Mouse (Mus musculus): Measurements from ENCODE around the gene Thumpd3. TPM values are rescaled to one million over a fixed set of nuclear protein-coding genes. Genes with fewer than 3 reads are reported as not detected.

Thumpd3 gene
- total and polyA plus RNA-seq, 3 experiments = 74.8 to 158 (median 89.1) TPM

- peaks cover 24 to 28% of the 10 kb centered on the region in 2 experiments for H3K4me1 ChIP-seq (ENCODE audit: control insufficient read depth in 1 of 2, insufficient read depth in 2 of 2, low read length in 2 of 2)
- H3K79me2 ChIP-seq (ENCODE audit: control insufficient read depth, insufficient read depth, low read length, poor library complexity) = peaks cover 14% of the 10 kb centered on the region
- peak overlapping the region; percentile 69 for H3K9ac ChIP-seq (ENCODE audit: control insufficient read depth, low read depth, low read length, poor library complexity, severe bottlenecking)
- DNase-seq (ENCODE audit: low read depth, low spot score) = peak; percentile 92
- H3K27me3 ChIP-seq (ENCODE audit: control insufficient read depth in 1 of 2, insufficient read depth in 2 of 2, low read length in 2 of 2) = no peaks in the 10 kb centered on the region
- H3K9me3 ChIP-seq (replicated peaks; ENCODE audit: insufficient read depth, low read length) = no peaks in the 10 kb centered on the region
- H3K27ac ChIP-seq (ENCODE audit: control insufficient read depth, low read depth, low read length) = peak overlapping the region; percentile 98
- peak overlapping the region; percentile 15 to 34 for H3K4me3 ChIP-seq (ENCODE audit: control insufficient read depth in 1 of 2, insufficient read depth in 1 of 2, low read depth in 2 of 2, low read length in 2 of 2)
- peaks cover 0 to 54% of the 10 kb centered on the region in 2 experiments; a peak in 2 of 4 replicates for H3K36me3 ChIP-seq (ENCODE audit: control insufficient read depth in 1 of 2, insufficient read depth in 2 of 2, low read length in 2 of 2)
- 0 out of 2 replicates have a peak, but pooled peaks have one; percentile 52 for TF ChIP-seq POLR2AphosphoS2 (IDR thresholded peaks at IDR 0.05; ENCODE audit: low read length)
- TF ChIP-seq ELF1 (IDR thresholded peaks at IDR 0.05; ENCODE audit: low read depth, low read length) = no peak
- no peak; the same call in 1 of the 2 replicates for TF ChIP-seq E2F4 (IDR thresholded peaks at IDR 0.05; ENCODE audit: borderline replicate concordance, low read depth, low read length)
- TF ChIP-seq CTCF (IDR thresholded peaks at IDR 0.05 in 2 of 3, conservative IDR thresholded peaks at IDR 0.05 in 1 of 3; ENCODE audit: control insufficient read depth in 1 of 3, insufficient read depth in 1 of 3, low read depth in 2 of 3, low read length in 3 of 3, poor library complexity in 1 of 3, severe bottlenecking in 1 of 3) = no peak
- peak; percentile 73 for TF ChIP-seq MAFK (IDR thresholded peaks at IDR 0.05; ENCODE audit: borderline replicate concordance, low read depth, low read length)
- peak; percentile 97 for TF ChIP-seq SIN3A (IDR thresholded peaks at IDR 0.05; ENCODE audit: low read length)
- TF ChIP-seq USF1 (IDR thresholded peaks at IDR 0.05; ENCODE audit: low read depth, low read length) = no peak
- TF ChIP-seq GATA1 (IDR thresholded peaks at IDR 0.05; ENCODE audit: low read depth, low read length) = peak; percentile 99
- TF ChIP-seq EP300 (IDR thresholded peaks at IDR 0.05; ENCODE audit: low read depth in 1 of 2, low read length in 2 of 2) = peak; percentile 99
- TF ChIP-seq TCF12 (IDR thresholded peaks at IDR 0.05; ENCODE audit: low read depth, low read length) = peak; percentile 95
- TF ChIP-seq ZMIZ1 (IDR thresholded peaks at IDR 0.05; ENCODE audit: low read depth, low read length) = peak; percentile 78
- no peak for TF ChIP-seq ZKSCAN1 (IDR thresholded peaks at IDR 0.05; ENCODE audit: low read depth, low read length)
- TF ChIP-seq ETS1 (IDR thresholded peaks at IDR 0.05; ENCODE audit: low read depth, low read length) = peak; percentile 91
- peak; percentile 34; the same call in 1 of the 2 replicates for TF ChIP-seq CHD2 (IDR thresholded peaks at IDR 0.05; ENCODE audit: low read length)
- TF ChIP-seq KAT2A (conservative IDR thresholded peaks at IDR 0.05; ENCODE audit: low read depth, low read length) = no peak
- TF ChIP-seq GABPA (IDR thresholded peaks at IDR 0.05; ENCODE audit: low read depth, low read length) = no peak
- TF ChIP-seq POLR2AphosphoS5 (IDR thresholded peaks at IDR 0.05; ENCODE audit: borderline replicate concordance, low read depth, low read length) = no peak
- 0 out of 2 replicates have a peak, but pooled peaks have one; percentile 16 for TF ChIP-seq UBTF (IDR thresholded peaks at IDR 0.05; ENCODE audit: borderline replicate concordance, insufficient read depth, low read depth, low read length)
- 0 out of 2 replicates have a peak, but pooled peaks have one; percentile 17 for TF ChIP-seq ZNF384 (IDR thresholded peaks at IDR 0.05; ENCODE audit: low read depth, low read length)
- TF ChIP-seq MEF2A (IDR thresholded peaks at IDR 0.05; ENCODE audit: extremely low read depth, insufficient replicate concordance, low read depth, low read length, poor library complexity, severe bottlenecking) = no peak
- TF ChIP-seq USF2 (IDR thresholded peaks at IDR 0.05; ENCODE audit: borderline replicate concordance in 1 of 2, insufficient read depth in 1 of 2, low read depth in 1 of 2, low read length in 2 of 2) = no peak
- TF ChIP-seq MAZ (IDR thresholded peaks at IDR 0.05; ENCODE audit: low read depth, low read length) = no peak
- no peak for TF ChIP-seq NRF1 (IDR thresholded peaks at IDR 0.05; ENCODE audit: insufficient read depth, low read depth, low read length, poor library complexity, severe bottlenecking)
- TF ChIP-seq MAX (IDR thresholded peaks at IDR 0.05; ENCODE audit: low read length) = peak; percentile 90
- no peak for TF ChIP-seq ZC3H11A (IDR thresholded peaks at IDR 0.05; ENCODE audit: low read depth, low read length)
- TF ChIP-seq NELFE (IDR thresholded peaks at IDR 0.05; ENCODE audit: low read depth, low read length) = peak; percentile 50
- no peak for TF ChIP-seq SMC3 (IDR thresholded peaks at IDR 0.05; ENCODE audit: low read depth, low read length)
- TF ChIP-seq RCOR1 (IDR thresholded peaks at IDR 0.05; ENCODE audit: low read depth, low read length) = peak; percentile 90
- TF ChIP-seq MYC (IDR thresholded peaks at IDR 0.05; ENCODE audit: low read depth, low read length) = peak; percentile 60; the same call in 1 of the 2 replicates
- peak; percentile 87 for TF ChIP-seq MYB (IDR thresholded peaks at IDR 0.05; ENCODE audit: low read depth, low read length)
- peak; percentile 63 for TF ChIP-seq HCFC1 (IDR thresholded peaks at IDR 0.05; ENCODE audit: low read depth, low read length)
- TF ChIP-seq BHLHE40 (IDR thresholded peaks at IDR 0.05; ENCODE audit: borderline replicate concordance, low read depth, low read length) = peak; percentile 65; the same call in 1 of the 2 replicates
- TF ChIP-seq TBP (IDR thresholded peaks at IDR 0.05; ENCODE audit: low read depth, low read length) = peak; percentile 90
- TF ChIP-seq RAD21 (IDR thresholded peaks at IDR 0.05; ENCODE audit: low read depth, low read length) = no peak; the same call in 1 of the 2 replicates
- peak; percentile 75; the same call in 1 of the 2 replicates for TF ChIP-seq JUND (IDR thresholded peaks at IDR 0.05; ENCODE audit: low read depth, low read length)
These were observed 4.6 kb upstream of the Thumpd3 start for GRCm38 (mm10) chr6:113041215-113041990.
